Mouse (Mus musculus): ENCODE results near the gene Rapgef3. TPM values are rescaled to one million over a fixed set of nuclear protein-coding genes. Genes with fewer than 3 reads are reported as not detected.
A peak's percentile ranks its signal among the peaks of the same experiment; 100 is the strongest.

The Rapgef3 gene
- polyA plus RNA-seq, 1 experiment from 2014 or later: 20.8 TPM

GRCm38 (mm10) chr15:97787148-97787798 is 19.5 kb upstream of the Rapgef3 start:
- no peak for ATAC-seq (ENCODE audit: low read depth)
- peak overlapping the region; percentile 2; the same call in 1 of the 2 replicates for H3K9ac ChIP-seq (ENCODE audit: low read length)
- no peaks in the 10 kb centered on the region for H3K36me3 ChIP-seq (ENCODE audit: control insufficient read depth, insufficient read depth, low read length)
- H3K4me2 ChIP-seq (ENCODE audit: low read depth, low read length): no peak overlapping the region
- H3K4me3 ChIP-seq (ENCODE audit: low read length): no peak overlapping the region
- H3K27ac ChIP-seq (ENCODE audit: low read length): no peak overlapping the region
- 72% methylated on average over 7 of the region's 7 CpGs for WGBS
- H3K9me3 ChIP-seq (ENCODE audit: control insufficient read depth, low read length): no peaks in the 10 kb centered on the region
- peaks cover 26% of the 10 kb centered on the region for H3K4me1 ChIP-seq (replicated peaks; ENCODE audit: control insufficient read depth, insufficient read depth, low read length)
- H3K27me3 ChIP-seq (ENCODE audit: control insufficient read depth, insufficient read depth, low read depth, low read length): no peaks in the 10 kb centered on the region

- H3K9ac ChIP-seq (ENCODE audit: low read length): no peak overlapping the region
- H3K27me3 ChIP-seq (ENCODE audit: control insufficient read depth, insufficient read depth, low read depth, low read length): no peaks in the 10 kb centered on the region
- H3K9me3 ChIP-seq (ENCODE audit: control insufficient read depth, low read length): no peaks in the 10 kb centered on the region
- H3K4me3 ChIP-seq (ENCODE audit: low read length): no peak overlapping the region
- H3K36me3 ChIP-seq (ENCODE audit: control insufficient read depth, insufficient read depth, low read length): no peaks in the 10 kb centered on the region
- no peak overlapping the region for H3K4me2 ChIP-seq (ENCODE audit: low read depth, low read length)
- H3K27ac ChIP-seq (ENCODE audit: low read length): no peak overlapping the region
- ATAC-seq (ENCODE audit: low read depth): no peak
- 60% methylated on average over 10 of the region's 10 CpGs for WGBS
- peaks cover 31% of the 10 kb centered on the region for H3K4me1 ChIP-seq (replicated peaks; ENCODE audit: control insufficient read depth, insufficient read depth, low read length)
Measured at GRCm38 (mm10) chr15:97786412-97787112, 18.8 kb upstream of the Rapgef3 start.

- H3K4me3 ChIP-seq (ENCODE audit: low read length): no peak overlapping the region
- WGBS: 78% methylated on average over 9 of the region's 9 CpGs
- no peaks in the 10 kb centered on the region for H3K9me3 ChIP-seq (ENCODE audit: control insufficient read depth, low read length)
- H3K27ac ChIP-seq (ENCODE audit: low read length): no peak overlapping the region
- ATAC-seq (ENCODE audit: low read depth): no peak
- no peak overlapping the region for H3K9ac ChIP-seq (ENCODE audit: low read length)
- H3K27me3 ChIP-seq (ENCODE audit: control insufficient read depth, insufficient read depth, low read depth, low read length): no peaks in the 10 kb centered on the region
- peaks cover 34% of the 10 kb centered on the region for H3K4me1 ChIP-seq (replicated peaks; ENCODE audit: control insufficient read depth, insufficient read depth, low read length)
- H3K36me3 ChIP-seq (ENCODE audit: control insufficient read depth, insufficient read depth, low read length): no peaks in the 10 kb centered on the region
- H3K4me2 ChIP-seq (ENCODE audit: low read depth, low read length): no peak overlapping the region
Measured at GRCm38 (mm10) chr15:97785731-97786411, 18.1 kb upstream of the Rapgef3 start.

- H3K4me3 ChIP-seq (ENCODE audit: low read length): peak overlapping the region; percentile 75
Measured at GRCm38 (mm10) chr15:97784561-97785161, 16.9 kb upstream of the Rapgef3 start.

GRCm38 (mm10) chr15:97784092-97784559 is 16.4 kb upstream of the Rapgef3 start:
- ATAC-seq (ENCODE audit: low read depth): peak; percentile 86

More at GRCm38 (mm10) chr15:97784561-97785161, 16.9 kb upstream of the Rapgef3 start:
- 5% methylated on average over 44 of the region's 45 CpGs for WGBS
- H3K9ac ChIP-seq (ENCODE audit: low read length): peak overlapping the region; percentile 88
- ATAC-seq (ENCODE audit: low read depth): peak; percentile 53
- peak overlapping the region; percentile 48 for H3K27ac ChIP-seq (ENCODE audit: low read length)
- H3K4me2 ChIP-seq (ENCODE audit: low read depth, low read length): peak overlapping the region; percentile 89
- H3K36me3 ChIP-seq (ENCODE audit: control insufficient read depth, insufficient read depth, low read length): no peaks in the 10 kb centered on the region
- H3K27me3 ChIP-seq (ENCODE audit: control insufficient read depth, insufficient read depth, low read depth, low read length): no peaks in the 10 kb centered on the region
- no peaks in the 10 kb centered on the region for H3K9me3 ChIP-seq (ENCODE audit: control insufficient read depth, low read length)
- H3K4me1 ChIP-seq (replicated peaks; ENCODE audit: control insufficient read depth, insufficient read depth, low read length): peaks cover 38% of the 10 kb centered on the region

GRCm38 (mm10) chr15:97782749-97783105 is 15.0 kb upstream of the Rapgef3 start:
- H3K9me3 ChIP-seq (ENCODE audit: control insufficient read depth, low read length): no peaks in the 10 kb centered on the region
- peaks cover 35% of the 10 kb centered on the region for H3K4me1 ChIP-seq (replicated peaks; ENCODE audit: control insufficient read depth, insufficient read depth, low read length)
- H3K36me3 ChIP-seq (ENCODE audit: control insufficient read depth, insufficient read depth, low read length): no peaks in the 10 kb centered on the region
- peak overlapping the region; percentile 44; the same call in 1 of the 2 replicates for H3K27ac ChIP-seq (ENCODE audit: low read length)
- peak overlapping the region; percentile 52 for H3K4me2 ChIP-seq (ENCODE audit: low read depth, low read length)
- peak overlapping the region; percentile 45; the same call in 1 of the 2 replicates for H3K9ac ChIP-seq (ENCODE audit: low read length)
- peak; percentile 41; the same call in 1 of the 2 replicates for ATAC-seq (ENCODE audit: low read depth)
- peak overlapping the region; percentile 33 for H3K4me3 ChIP-seq (ENCODE audit: low read length)
- 6% methylated on average over 9 of the region's 9 CpGs for WGBS
- H3K27me3 ChIP-seq (ENCODE audit: control insufficient read depth, insufficient read depth, low read depth, low read length): no peaks in the 10 kb centered on the region

More at GRCm38 (mm10) chr15:97784092-97784559, 16.4 kb upstream of the Rapgef3 start:
- no peaks in the 10 kb centered on the region for H3K27me3 ChIP-seq (ENCODE audit: control insufficient read depth, insufficient read depth, low read depth, low read length)
- H3K27ac ChIP-seq (ENCODE audit: low read length): peak overlapping the region; percentile 48
- peak overlapping the region; percentile 89 for H3K4me2 ChIP-seq (ENCODE audit: low read depth, low read length)
- 2% methylated on average over 39 of the region's 39 CpGs for WGBS
- H3K4me3 ChIP-seq (ENCODE audit: low read length): peak overlapping the region; percentile 75
- no peaks in the 10 kb centered on the region for H3K36me3 ChIP-seq (ENCODE audit: control insufficient read depth, insufficient read depth, low read length)
- peaks cover 38% of the 10 kb centered on the region for H3K4me1 ChIP-seq (replicated peaks; ENCODE audit: control insufficient read depth, insufficient read depth, low read length)
- peak overlapping the region; percentile 88 for H3K9ac ChIP-seq (ENCODE audit: low read length)
- no peaks in the 10 kb centered on the region for H3K9me3 ChIP-seq (ENCODE audit: control insufficient read depth, low read length)

GRCm38 (mm10) chr15:97781961-97782748 is 14.4 kb upstream of the Rapgef3 start:
- WGBS: 10% methylated on average over 24 of the region's 24 CpGs
- ATAC-seq (ENCODE audit: low read depth): 0 out of 2 replicates have a peak, but pooled peaks have one; percentile 13
- peak overlapping the region; percentile 45; the same call in 1 of the 2 replicates for H3K9ac ChIP-seq (ENCODE audit: low read length)

GRCm38 (mm10) chr15:97780611-97781031 is 12.8 kb upstream of the Rapgef3 start:
- Histone ChIP-seq H3K36me3 (ENCODE audit: control insufficient read depth, insufficient read depth, low read length) (no peaks in the 10 kb centered on the region), H3K4me3 (ENCODE audit: low read length) (no peak overlapping the region), H3K27ac (ENCODE audit: low read length) (peak overlapping the region; percentile 42), H3K4me1 (replicated peaks; ENCODE audit: control insufficient read depth, insufficient read depth, low read length) (peaks cover 28% of the 10 kb centered on the region), H3K9me3 (ENCODE audit: control insufficient read depth, low read length) (no peaks in the 10 kb centered on the region), H3K4me2 (ENCODE audit: low read depth, low read length) (no peak overlapping the region), H3K9ac (ENCODE audit: low read length) (no peak overlapping the region), H3K27me3 (ENCODE audit: control insufficient read depth, insufficient read depth, low read depth, low read length) (no peaks in the 10 kb centered on the region)
- ATAC-seq (ENCODE audit: low read depth): no peak
- WGBS: 60% methylated on average over 12 of the region's 12 CpGs

More at GRCm38 (mm10) chr15:97781961-97782748, 14.4 kb upstream of the Rapgef3 start:
- H3K4me2 ChIP-seq (ENCODE audit: low read depth, low read length): peak overlapping the region; percentile 52
- H3K4me3 ChIP-seq (ENCODE audit: low read length): peak overlapping the region; percentile 33
- H3K27ac ChIP-seq (ENCODE audit: low read length): peak overlapping the region; percentile 44; the same call in 1 of the 2 replicates
- H3K27me3 ChIP-seq (ENCODE audit: control insufficient read depth, insufficient read depth, low read depth, low read length): no peaks in the 10 kb centered on the region
- peaks cover 29% of the 10 kb centered on the region for H3K4me1 ChIP-seq (replicated peaks; ENCODE audit: control insufficient read depth, insufficient read depth, low read length)
- no peaks in the 10 kb centered on the region for H3K36me3 ChIP-seq (ENCODE audit: control insufficient read depth, insufficient read depth, low read length)
- H3K9me3 ChIP-seq (ENCODE audit: control insufficient read depth, low read length): no peaks in the 10 kb centered on the region

All from lung, embryonic 16.5 days (tissue).